10 mouse cellular contexts compared by ENCODE assay signal in the genomic region with DNA sequence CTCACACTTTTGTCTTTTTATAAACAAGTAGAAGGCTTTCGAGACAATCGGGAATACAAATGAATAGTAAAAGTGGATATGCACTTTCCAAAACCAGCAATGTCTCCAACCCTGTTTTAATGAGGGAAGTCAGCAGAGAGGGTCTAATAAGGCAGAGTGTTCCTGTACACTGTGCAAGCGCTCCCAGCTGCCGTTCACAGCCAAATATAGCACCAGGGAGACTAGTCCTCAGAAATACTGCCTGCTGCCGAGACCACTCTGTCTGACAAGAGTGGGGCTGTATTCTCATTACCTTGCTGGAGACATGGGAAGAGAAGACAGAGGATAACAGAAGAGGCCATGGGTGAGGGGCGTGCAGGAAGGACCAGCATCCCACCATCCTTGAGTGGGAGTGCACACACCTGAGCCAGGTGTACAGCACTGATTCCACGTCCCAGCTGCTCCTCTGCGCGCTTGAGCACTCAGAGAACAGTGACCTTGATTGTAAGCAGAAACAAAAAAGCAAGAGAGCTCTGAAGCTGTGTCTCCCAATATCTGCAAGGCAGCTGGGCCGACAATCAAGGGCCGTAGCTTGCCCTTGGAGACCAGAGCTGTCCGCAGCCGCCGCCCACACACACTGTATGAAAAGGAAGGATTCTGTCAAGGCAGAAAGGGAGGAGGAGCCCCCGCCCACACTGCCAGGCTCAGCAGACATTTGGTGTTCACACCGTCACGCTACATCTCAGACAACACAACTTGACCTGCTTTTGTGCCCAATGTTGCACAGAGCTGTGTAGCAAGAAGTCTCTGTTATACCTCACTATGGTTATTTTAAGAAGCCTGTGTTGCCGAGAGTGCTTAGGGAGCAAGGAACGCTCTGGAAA.
A peak's percentile ranks its signal among the peaks of the same experiment; 100 is the strongest.
DNase-seq lines count a peak whose midpoint lies in the region; ATAC-seq and TF ChIP-seq lines count a peak whose summit lies in the region.
"Had no signal": no experiment of that assay in that cellular context is flagged by ENCODE, and none has a peak within 500 bp of the region (broad histone marks: within the 10 kb centered on the region; RNA-seq: fewer than 3 reads in every experiment).

No protein-coding gene starts in this region.

- WGBS in kidney, postnatal 0 days, result 45% methylated on average over 19 of the region's 19 CpGs
- 49% methylated on average over 19 of the region's 19 CpGs for WGBS in heart, embryonic 11.5 days (ENCODE audit: insufficient replicate concordance)

- DNase-seq in kidney, postnatal 0 days (ENCODE audit: low spot score), result peak; percentile 28
- no peak for DNase-seq in kidney, adult 11 months
- DNase-seq in layer of hippocampus, postnatal 36 days, result peak; percentile 22
- DNase-seq in right cerebral cortex, postnatal 10 days (ENCODE audit: low spot score in 2 of 2), result peak; percentile 62 to 84
- DNase-seq in T-cell, adult 2 months (ENCODE audit: low spot score), result no peak

- no peak overlapping the region for H3K27ac ChIP-seq in kidney, postnatal 0 days
- H3K27ac ChIP-seq in heart, embryonic 11.5 days (ENCODE audit: low read depth, low read length), result no peak overlapping the region
- H3K27ac ChIP-seq: embryonic facial prominence, embryonic 12.5 days; limb, embryonic 13.5 days had no signal

- no peaks in the 10 kb centered on the region for H3K9me3 ChIP-seq in kidney, postnatal 0 days (replicated peaks; ENCODE audit: low read length)
- H3K9me3 ChIP-seq in heart, embryonic 11.5 days (replicated peaks; ENCODE audit: control insufficient read depth, low read length), result no peaks in the 10 kb centered on the region
- H3K9me3 ChIP-seq: embryonic facial prominence, embryonic 12.5 days; limb, embryonic 13.5 days had no signal

- no peak overlapping the region for H3K4me2 ChIP-seq in kidney, postnatal 0 days (ENCODE audit: low read length)
- H3K4me2 ChIP-seq in heart, embryonic 11.5 days, result peak overlapping the region; percentile 37
- H3K4me2 ChIP-seq: embryonic facial prominence, embryonic 12.5 days; limb, embryonic 13.5 days had no signal

- no peak for TF ChIP-seq CTCF in kidney, postnatal 0 days (IDR thresholded peaks at IDR 0.05; ENCODE audit: low read depth)

- H3K9ac ChIP-seq in kidney, postnatal 0 days (ENCODE audit: low read depth, low read length), result no peak overlapping the region
- H3K9ac ChIP-seq in heart, embryonic 11.5 days (ENCODE audit: low read depth, low read length), result no peak overlapping the region
- H3K9ac ChIP-seq: embryonic facial prominence, embryonic 12.5 days; limb, embryonic 13.5 days had no signal

- no peak overlapping the region for H3K4me3 ChIP-seq in kidney, postnatal 0 days (replicated peaks; ENCODE audit: low read depth, low read length)
- H3K4me3 ChIP-seq in heart, embryonic 11.5 days (ENCODE audit: low read depth, low read length), result no peak overlapping the region
- H3K4me3 ChIP-seq: embryonic facial prominence, embryonic 12.5 days; limb, embryonic 13.5 days had no signal

- H3K4me1 ChIP-seq in kidney, postnatal 0 days (replicated peaks; ENCODE audit: insufficient read depth, low read length), result no peaks in the 10 kb centered on the region; the same call in 1 of the 2 replicates
- no peaks in the 10 kb centered on the region for H3K4me1 ChIP-seq in heart, embryonic 11.5 days (ENCODE audit: control insufficient read depth, insufficient read depth, low read length)
- H3K4me1 ChIP-seq: embryonic facial prominence, embryonic 12.5 days; limb, embryonic 13.5 days had no signal

- no peaks in the 10 kb centered on the region for H3K36me3 ChIP-seq in kidney, postnatal 0 days (ENCODE audit: insufficient read depth, low read length)
- no peaks in the 10 kb centered on the region for H3K36me3 ChIP-seq in heart, embryonic 11.5 days (ENCODE audit: control insufficient read depth, insufficient read depth, low read length)
- H3K36me3 ChIP-seq: embryonic facial prominence, embryonic 12.5 days; limb, embryonic 13.5 days had no signal

- no peaks in the 10 kb centered on the region for H3K27me3 ChIP-seq in kidney, postnatal 0 days (ENCODE audit: insufficient read depth, low read length)
- no peaks in the 10 kb centered on the region for H3K27me3 ChIP-seq in heart, embryonic 11.5 days (ENCODE audit: control insufficient read depth, insufficient read depth, low read length)
- H3K27me3 ChIP-seq: embryonic facial prominence, embryonic 12.5 days; limb, embryonic 13.5 days had no signal

- ATAC-seq in kidney, postnatal 0 days (replicated peaks; ENCODE audit: low FRiP score, low read depth), result no peak
- ATAC-seq in heart, embryonic 11.5 days (replicated peaks; ENCODE audit: insufficient number of reproducible peaks, low FRiP score, low TSS enrichment), result no peak
- no peak for ATAC-seq in activated CD4-positive, CD25-positive, alpha-beta regulatory T cell, adult 4 months
- ATAC-seq in megakaryocyte-erythroid progenitor cell, adult 5-6 weeks (replicated peaks; ENCODE audit: low FRiP score, low TSS enrichment, poor library complexity, severe bottlenecking), result no peak

Comparison
In these comparisons a context has a peak if more than half of its experiments do, and no peak if none do; other contexts are left out.
1. DNase-seq: peak in kidney, postnatal 0 days (single experiment), layer of hippocampus, postnatal 36 days (2 of 2) and right cerebral cortex, postnatal 10 days (2 of 2); none in kidney, adult 11 months (single experiment) and T-cell, adult 2 months (single experiment).